Mouse (Mus musculus) lung, adult 2 months (tissue): ENCODE results near the gene 4930442H23Rik. TPM values are rescaled to one million over a fixed set of nuclear protein-coding genes. Genes with fewer than 3 reads are reported as not detected.

Experiments used
- DNase-seq: peaks from one replicate; pipeline ENCODE4 v3.0.0; 2022
- H3K4me1 ChIP-seq: fragments of 200-500 bp; 2 replicates; pipeline ENCODE4 v1.6.1; 2011; ENCODE audit warnings: low read length; ENCODE audit not compliant: control insufficient read depth, insufficient read depth
- H3K4me3 ChIP-seq: fragments of 200-500 bp; replicated peaks from 2 replicates; pipeline ENCODE3; 2011; ENCODE audit warnings: low read depth, mild to moderate bottlenecking, control low read depth, low read length; ENCODE audit errors: extremely low read depth
- CTCF ChIP-seq: fragments of 200-500 bp; IDR thresholded peaks from 2 replicates; pipeline ENCODE4 v1.5.1; 2011; ENCODE audit warnings: mild to moderate bottlenecking, low read length, control low read depth; ENCODE audit not compliant: insufficient read depth
- POLR2A ChIP-seq: fragments of 200-500 bp; IDR thresholded peaks from 2 replicates; pipeline ENCODE4 v1.6.1; 2011; ENCODE audit warnings: low read depth, mild to moderate bottlenecking, control low read depth, low read length, borderline replicate concordance; ENCODE audit errors: extremely low read depth
- WGBS: fragments of 180-500 bp; shearing (Covaris S2); methylation state at CpG from one replicate; pipeline ENCODE4 v1.1.7; 2018; 5-methylcytosine and 5-hydroxymethylcytosine counted together
- polyA plus RNA-seq: library from polyadenylated mRNA; depleted of rRNA; stranded (reverse); fragments of >200 nt; gene quantifications from 2 replicates; pipeline ENCODE4 v1.2.3, GENCODE M21; 2012

4930442H23Rik gene
- polyA plus RNA-seq, 1 experiment, result not detected

DNA sequence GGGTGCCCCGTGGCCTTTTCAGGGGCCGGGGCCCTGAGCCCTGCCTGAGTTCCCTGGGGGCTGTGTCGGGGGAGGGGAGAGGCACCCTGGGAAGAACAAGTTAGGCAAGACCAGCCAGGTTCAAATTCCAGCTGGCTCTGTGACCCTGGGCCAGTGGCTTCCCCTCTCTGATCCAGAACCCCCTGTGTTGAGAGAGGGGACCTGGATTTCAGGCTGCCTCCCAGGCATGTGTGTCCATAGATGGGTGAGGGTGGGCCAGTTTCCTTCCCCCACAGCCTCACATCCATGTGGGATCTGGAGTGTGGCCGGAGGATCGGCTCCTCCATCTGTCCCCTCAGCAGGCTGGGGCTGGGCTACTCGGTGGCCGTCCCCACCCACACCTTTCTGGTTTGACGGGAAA, 43.6 kb downstream of the 4930442H23Rik start:
- Histone ChIP-seq H3K4me3 (no peak overlapping the region), H3K4me1 (peaks cover 35% of the 10 kb centered on the region)
- no peak for DNase-seq
- 17% methylated on average over 8 of the region's 8 CpGs for WGBS
- TF ChIP-seq POLR2A (no peak), CTCF (no peak)

DNA sequence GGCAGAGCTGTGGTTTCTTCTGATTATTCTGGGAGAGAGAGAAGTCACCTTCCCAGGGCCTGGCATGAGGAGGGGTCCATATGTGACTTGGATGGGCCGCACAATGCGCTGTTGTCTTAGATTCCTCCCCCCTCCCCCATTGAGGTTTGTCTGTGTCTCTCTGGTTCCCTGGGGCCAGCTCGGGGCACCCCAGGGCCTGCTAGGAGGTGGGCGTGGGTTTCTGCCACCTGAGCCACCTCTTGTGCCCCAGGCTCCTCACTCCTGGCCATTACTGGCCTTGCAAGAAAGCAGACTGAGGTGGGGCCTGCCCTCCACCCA, 44.2 kb downstream of the 4930442H23Rik start:
- no peak for DNase-seq
- no peak for TF ChIP-seq CTCF
- no peak for TF ChIP-seq POLR2A
- H3K4me3 ChIP-seq, result no peak overlapping the region
- WGBS, result 60% methylated on average over 4 of the region's 4 CpGs
- H3K4me1 ChIP-seq, result peaks cover 40% of the 10 kb centered on the region

DNA sequence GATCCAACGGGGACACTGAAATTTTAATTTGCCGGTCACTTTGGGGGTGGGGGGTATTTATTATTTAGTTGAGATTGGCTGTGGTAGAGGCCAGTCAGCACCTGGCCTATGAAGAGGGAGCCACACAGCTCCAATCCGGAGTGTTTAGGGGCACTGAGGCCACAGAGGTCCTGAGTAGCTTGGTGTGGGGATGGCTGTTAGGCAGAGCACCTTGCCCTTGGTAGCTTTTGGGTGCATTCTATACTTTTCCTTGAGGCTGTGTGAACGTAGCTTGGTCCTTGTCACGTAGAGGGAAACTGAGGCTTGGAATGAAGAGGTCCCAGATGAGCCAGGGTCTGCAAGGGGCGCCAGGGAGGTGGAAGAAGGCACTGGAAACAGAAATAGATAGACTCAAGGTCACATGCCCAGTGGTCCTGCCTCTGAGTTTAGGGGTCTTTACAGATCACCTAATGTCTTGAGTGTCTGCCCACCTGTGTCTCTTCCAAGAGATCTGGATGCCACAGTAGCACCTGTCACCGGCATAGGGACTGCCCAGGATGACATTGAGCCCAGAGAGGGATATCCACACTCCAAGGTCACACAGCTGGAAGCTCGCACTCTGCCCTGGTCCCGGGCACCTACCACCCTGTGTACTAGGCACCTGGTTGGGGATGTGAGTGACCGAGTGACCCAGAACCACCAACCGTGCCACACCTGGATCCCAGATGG, 44.7 kb downstream of the 4930442H23Rik start:
- 34% methylated on average over 11 of the region's 11 CpGs for WGBS

DNA sequence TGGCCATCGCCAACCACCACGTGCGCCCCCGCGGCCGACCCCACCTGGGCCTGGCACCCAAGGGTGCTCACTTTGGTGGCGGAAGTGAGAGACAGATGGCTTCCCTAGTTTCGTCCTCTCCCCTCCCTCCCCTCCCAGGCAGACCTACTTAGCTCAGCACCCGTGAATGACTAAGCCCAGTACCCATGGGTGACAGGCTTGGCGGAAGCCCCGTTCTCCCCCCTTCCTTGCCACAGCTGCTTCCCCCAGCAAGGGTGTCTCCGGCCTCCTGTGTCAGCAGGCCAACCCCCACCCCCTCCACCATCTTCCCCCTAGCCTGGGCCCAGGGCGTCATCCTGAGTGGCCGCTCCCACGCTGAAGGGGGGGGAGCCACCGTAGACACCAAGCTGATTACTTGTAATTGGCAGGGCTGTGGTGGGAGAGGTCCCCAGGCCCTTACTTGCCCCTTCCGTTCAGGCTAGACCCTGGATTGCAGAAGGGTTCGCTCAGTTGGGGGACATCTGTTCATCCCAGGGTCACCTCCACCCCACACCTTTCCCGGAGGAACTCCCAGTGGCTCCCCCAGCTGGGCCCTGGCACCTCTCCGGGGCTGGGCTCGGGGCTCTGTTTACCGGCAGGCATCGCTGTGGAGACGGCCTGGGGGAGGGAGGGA, 45.4 kb downstream of the 4930442H23Rik start:
- TF ChIP-seq CTCF, result no peak
- TF ChIP-seq POLR2A, result peak; percentile 31; the same call in 1 of the 2 replicates
- no peak for DNase-seq
- peaks cover 36% of the 10 kb centered on the region for H3K4me1 ChIP-seq
- H3K4me3 ChIP-seq, result peak overlapping the region; percentile 95
- 2% methylated on average over 24 of the region's 24 CpGs for WGBS

More for the DNA sequence above, 44.7 kb downstream of the 4930442H23Rik start:
- Histone ChIP-seq H3K4me1 (peaks cover 39% of the 10 kb centered on the region), H3K4me3 (peak overlapping the region; percentile 95)
- no peak for DNase-seq
- TF ChIP-seq CTCF (no peak), POLR2A (no peak)

DNA sequence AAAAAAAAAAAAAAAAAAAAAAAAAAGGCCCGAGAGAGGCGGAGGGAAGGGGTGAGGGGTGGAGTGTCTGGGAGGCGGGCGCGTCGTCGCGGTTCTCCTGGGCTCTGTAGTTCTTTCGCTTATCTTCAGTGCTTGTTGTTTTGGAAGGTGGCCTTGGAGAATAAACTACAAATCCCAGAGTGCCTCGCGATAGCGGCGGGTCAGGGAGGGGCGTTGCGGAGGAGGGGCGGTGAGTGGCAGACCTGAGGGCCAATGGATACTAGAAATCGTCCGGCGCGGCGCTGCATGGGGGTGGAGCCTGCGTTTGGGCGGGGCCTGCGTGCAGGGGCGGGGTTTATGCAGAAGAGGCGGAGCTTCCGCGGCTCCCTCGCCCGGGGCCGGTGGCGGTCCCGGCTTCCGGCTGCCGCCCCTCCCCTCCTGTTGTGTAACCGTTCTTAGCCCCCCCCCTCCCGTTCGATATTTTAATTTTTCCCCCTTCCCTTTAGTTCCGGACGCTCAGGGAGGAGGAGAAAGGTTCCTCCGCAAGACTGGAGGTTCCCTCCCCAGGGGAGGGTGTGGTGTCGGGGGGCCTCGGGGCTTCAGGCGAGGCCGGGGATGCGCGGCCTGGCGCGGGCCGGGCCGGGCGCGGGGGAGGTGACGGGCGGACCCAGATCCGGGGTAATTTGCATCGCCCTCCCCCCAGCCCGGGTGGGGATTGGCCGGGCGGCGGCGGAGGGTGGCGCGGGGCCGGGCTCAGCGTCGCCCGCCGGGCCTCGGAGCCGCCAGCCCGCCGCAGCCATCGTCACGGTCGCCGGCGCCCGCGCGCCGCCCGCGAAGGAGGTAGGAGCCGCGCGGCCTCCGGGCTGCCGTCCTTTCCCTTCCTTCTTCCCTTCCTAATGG, 46.2 kb downstream of the 4930442H23Rik start:
- WGBS, result under 1% methylated on average over 82 of the region's 89 CpGs
- peak; percentile 100 for DNase-seq

DNA sequence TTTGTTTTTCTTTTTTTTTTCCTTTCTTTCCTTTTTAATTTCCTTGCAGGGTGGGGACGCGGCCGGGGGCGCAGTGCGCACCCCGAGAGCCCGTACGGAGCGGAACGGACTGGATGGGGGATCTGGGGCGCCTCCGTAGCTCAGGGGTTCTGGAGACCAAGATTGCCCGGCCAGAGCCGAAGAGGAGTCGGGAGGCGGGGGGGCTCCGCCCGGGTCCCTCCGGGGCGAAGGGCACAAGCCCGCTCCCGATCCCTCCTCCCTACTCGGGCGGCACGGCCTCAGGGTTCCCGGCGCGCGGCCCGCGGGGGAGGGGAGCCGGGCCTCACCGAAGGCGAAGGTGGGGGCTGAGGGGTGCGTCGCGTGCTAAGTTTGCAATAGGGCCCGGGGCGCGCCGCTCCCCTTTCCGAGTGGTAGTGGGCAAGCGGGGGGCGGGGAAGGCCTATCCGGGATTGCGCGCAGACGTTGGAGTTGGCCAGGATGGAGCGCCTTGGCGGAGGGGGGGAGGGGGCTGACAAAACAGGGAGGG, 46.9 kb downstream of the 4930442H23Rik start:
- WGBS, result under 1% methylated on average over 46 of the region's 50 CpGs
- no peak for TF ChIP-seq CTCF
- TF ChIP-seq POLR2A, result no peak
- H3K4me3 ChIP-seq, result peak overlapping the region; percentile 74
- peak; percentile 80 for DNase-seq
- H3K4me1 ChIP-seq, result peaks cover 31% of the 10 kb centered on the region

More for the DNA sequence above, 46.2 kb downstream of the 4930442H23Rik start:
- no peak for TF ChIP-seq POLR2A
- no peak for TF ChIP-seq CTCF
- H3K4me3 ChIP-seq, result peak overlapping the region; percentile 95
- peaks cover 33% of the 10 kb centered on the region for H3K4me1 ChIP-seq

DNA sequence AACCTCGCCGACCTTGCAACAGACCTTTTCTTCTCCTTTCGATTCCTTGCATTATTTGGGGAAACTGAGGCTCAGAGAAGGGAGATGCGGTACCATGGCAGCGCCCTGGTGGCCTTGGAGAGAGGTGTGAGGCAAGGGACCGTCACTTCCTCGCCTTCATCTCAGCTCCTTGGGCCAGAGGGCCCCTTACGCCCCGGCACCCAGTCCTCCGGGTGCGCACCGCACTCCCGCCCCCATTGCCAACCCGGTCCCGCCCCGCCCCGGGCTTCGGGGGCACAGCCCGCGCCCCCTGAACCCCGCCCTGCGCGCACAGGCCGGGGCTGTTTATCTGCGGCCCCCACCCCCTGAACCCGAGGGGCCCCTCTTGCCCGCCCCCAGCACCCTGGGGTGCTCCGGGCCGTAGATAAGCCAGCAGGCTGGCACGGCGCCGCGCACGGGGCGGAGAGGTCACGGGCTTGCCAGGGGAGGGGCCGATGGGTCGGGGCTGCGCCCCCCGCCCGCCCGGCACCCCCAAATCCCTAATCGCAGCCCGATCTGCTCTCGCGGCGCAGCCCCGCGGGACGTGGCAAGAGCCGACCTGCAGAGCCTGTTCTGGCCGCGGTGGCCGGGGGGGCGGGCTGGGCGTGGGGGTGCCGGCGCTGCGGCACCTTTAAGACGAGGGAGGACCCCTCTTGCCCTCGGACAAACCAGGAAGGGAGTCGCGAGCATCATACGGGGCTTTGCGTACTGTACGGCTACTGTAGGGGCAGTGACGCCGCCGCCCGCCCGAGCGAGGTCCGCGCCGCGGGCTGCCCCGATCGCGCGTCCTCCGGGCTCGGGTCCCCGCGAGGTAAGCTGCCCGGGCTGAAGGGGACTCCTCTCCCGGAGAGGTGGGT, 47.6 kb downstream of the 4930442H23Rik start:
- DNase-seq, result peak; percentile 73

DNA sequence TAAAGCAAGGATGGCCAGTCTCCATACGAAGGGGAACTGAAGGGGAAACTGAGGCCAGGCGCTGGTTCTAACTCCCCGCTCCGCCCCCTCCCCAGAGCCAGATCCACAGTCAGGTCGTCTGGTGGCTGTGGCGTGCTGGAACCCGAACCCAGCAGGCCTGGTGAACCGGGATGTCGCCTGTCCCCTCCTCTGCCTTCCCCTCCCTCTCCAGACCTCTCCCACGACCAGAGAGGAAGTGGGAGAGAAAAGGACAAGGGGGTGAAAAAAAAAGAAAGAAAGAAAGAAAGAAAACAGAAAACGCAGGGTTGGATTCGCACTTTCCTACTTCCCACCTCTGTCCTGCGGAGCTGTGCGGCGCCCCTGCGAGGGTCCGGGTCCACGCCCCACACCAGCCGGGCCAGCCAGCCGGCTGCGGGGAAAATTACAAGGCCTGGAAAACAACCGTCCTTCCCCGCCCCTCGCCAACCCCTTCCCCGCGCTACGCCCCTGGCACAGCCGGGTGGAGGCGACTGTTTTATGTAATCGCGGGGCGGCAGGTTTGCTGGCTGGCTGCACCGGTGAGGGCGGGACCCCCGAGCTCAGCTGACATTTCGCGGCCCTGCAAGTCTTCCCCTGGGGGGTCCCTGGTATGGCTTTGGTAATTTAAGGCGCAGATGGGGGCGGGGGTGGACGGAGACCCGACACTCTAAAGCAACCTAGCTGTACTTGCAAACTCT, 48.5 kb downstream of the 4930442H23Rik start, which contains the start of gene Zbtb7a:
Gene Zbtb7a, plus strand, starts transcription at position 255 of the 716 bp plus-strand sequence.
- WGBS, result 3% methylated on average over 41 of the region's 41 CpGs
- DNase-seq, result peak; percentile 57
- Histone ChIP-seq H3K4me1 (peaks cover 19% of the 10 kb centered on the region), H3K4me3 (peak within 1 kb of the TSS; percentile 74)
- no peak for TF ChIP-seq CTCF
- TF ChIP-seq POLR2A, result no peak

More for the DNA sequence above, 47.6 kb downstream of the 4930442H23Rik start:
- TF ChIP-seq CTCF (no peak), POLR2A (peak; percentile 59; the same call in 1 of the 2 replicates)
- H3K4me3 ChIP-seq, result peak overlapping the region; percentile 74
- 2% methylated on average over 78 of the region's 86 CpGs for WGBS
- H3K4me1 ChIP-seq, result peaks cover 26% of the 10 kb centered on the region
